Mouse (Mus musculus): Measurements from ENCODE around the gene Pacs2. TPM values are rescaled to one million over a fixed set of nuclear protein-coding genes. Genes with fewer than 3 reads are reported as not detected.

The Pacs2 gene
- polyA plus RNA-seq, 1 experiment from 2014 or later: 7.9 TPM

DNA sequence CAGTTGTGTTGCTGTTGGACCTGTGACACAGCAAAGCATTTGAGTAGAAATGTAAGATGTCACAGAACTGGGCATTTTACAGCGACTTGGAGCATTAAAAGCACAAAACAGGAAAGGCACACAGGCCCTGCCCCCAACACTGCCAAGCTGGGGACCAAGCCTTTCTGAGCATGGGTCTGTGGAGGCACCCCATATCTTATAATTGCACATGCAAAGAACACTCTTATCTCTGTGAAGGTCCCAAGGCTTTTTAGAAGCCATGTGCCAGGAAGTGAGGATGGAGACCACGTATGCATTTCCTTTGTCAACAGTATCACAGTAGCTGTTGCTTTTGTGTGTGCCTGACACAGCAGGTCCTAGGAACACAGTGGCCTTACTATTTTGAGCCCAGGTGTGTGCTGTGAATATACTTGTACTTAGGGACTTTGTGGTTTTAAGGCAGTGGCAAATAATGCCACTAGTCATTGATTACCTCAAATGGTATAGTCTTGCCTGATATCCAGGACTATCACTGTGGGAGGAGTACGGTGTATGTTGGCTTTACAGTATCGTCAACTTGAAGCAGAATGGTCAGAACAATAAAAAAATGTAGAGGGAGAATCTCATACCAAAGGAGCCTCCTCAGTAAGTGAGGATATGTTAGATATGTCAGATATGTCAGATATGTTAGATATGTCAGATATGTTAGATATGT is 93.3 kb downstream of the Pacs2 start:
- 76% methylated on average over 4 of the region's 4 CpGs for WGBS

DNA sequence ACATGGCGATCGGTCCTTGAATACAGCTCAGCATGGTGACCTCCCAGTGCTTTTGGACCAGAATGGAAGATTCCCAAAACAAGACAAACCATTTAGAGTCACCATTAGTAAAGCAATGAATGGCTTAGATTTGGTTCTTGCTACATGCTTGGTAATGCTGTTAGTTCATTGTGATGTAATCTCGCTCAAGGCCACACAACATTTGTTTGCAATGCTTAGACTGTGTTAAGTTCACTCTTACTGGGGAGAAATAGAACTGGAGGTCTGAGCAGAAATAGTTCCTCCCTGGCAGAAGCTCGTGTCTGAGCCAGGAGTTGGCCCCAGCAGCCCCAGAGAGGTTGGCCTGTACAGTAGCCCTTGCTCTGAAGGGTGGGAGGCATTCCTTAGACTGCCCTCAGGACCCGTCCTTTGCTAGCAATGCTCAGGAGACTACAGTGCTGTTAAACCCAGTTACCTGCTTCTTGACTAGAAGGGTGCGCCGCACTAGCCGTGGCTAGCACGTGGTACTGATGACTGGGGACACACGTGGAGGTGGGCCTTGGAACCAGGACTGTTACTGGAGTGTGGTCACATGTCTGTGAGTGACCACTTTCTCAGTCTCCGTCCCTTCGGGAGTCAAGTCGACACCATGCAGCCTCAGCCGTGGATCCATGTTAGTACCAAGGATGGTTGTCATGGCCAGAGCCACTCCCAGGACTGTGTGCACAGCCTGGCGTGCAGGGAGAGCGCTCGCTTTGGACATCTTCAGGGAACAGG is 94.4 kb downstream of the Pacs2 start:
- Histone ChIP-seq H3K4me3 (replicated peaks; ENCODE audit: low read depth, low read length) (no peak overlapping the region), H3K4me1 (replicated peaks; ENCODE audit: insufficient read depth, low read length) (no peaks in the 10 kb centered on the region; the same call in 1 of the 2 replicates), H3K27me3 (ENCODE audit: insufficient read depth, low read length) (no peaks in the 10 kb centered on the region), H3K4me2 (ENCODE audit: low read length) (no peak overlapping the region), H3K27ac (no peak overlapping the region), H3K9me3 (replicated peaks; ENCODE audit: low read length) (no peaks in the 10 kb centered on the region), H3K9ac (ENCODE audit: low read depth, low read length) (no peak overlapping the region), H3K36me3 (ENCODE audit: insufficient read depth, low read length) (peaks cover 5% of the 10 kb centered on the region; the same call in 1 of the 2 replicates)
- 80% methylated on average over 17 of the region's 17 CpGs for WGBS
- DNase-seq (ENCODE audit: low spot score) (no peak), ATAC-seq (replicated peaks; ENCODE audit: low FRiP score, low read depth) (no peak)
- no peak for TF ChIP-seq CTCF (IDR thresholded peaks at IDR 0.05; ENCODE audit: low read depth)

More for the DNA sequence above, 93.3 kb downstream of the Pacs2 start:
- DNase-seq (ENCODE audit: low spot score) (no peak), ATAC-seq (replicated peaks; ENCODE audit: low FRiP score, low read depth) (no peak)
- no peak overlapping the region for H3K27ac ChIP-seq
- no peak overlapping the region for H3K4me2 ChIP-seq (ENCODE audit: low read length)
- H3K27me3 ChIP-seq (ENCODE audit: insufficient read depth, low read length): no peaks in the 10 kb centered on the region
- no peak overlapping the region for H3K4me3 ChIP-seq (replicated peaks; ENCODE audit: low read depth, low read length)
- H3K9ac ChIP-seq (ENCODE audit: low read depth, low read length): no peak overlapping the region
- H3K4me1 ChIP-seq (replicated peaks; ENCODE audit: insufficient read depth, low read length): no peaks in the 10 kb centered on the region; the same call in 1 of the 2 replicates
- H3K9me3 ChIP-seq (replicated peaks; ENCODE audit: low read length): no peaks in the 10 kb centered on the region
- no peak for TF ChIP-seq CTCF (IDR thresholded peaks at IDR 0.05; ENCODE audit: low read depth)
- no peaks in the 10 kb centered on the region for H3K36me3 ChIP-seq (ENCODE audit: insufficient read depth, low read length)

DNA sequence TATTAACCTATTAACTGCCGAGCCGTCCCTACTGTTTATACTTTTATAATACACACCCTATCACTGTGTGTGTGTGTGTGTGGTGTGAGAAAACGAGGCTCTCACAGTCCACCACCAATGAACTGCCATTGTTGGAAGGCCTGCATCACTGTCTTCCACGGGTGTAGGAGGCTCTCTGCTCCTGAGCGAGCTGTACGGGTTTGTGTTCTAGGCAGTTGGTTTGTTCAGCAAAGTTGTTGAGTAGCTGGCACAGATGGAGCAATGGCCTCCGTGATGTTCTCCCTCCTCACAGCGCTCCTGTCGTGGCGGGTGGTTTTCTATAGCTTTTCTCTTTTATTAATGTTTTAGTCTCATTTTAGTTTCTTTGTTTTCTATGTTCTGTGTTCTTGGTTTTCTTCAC is 95.5 kb downstream of the Pacs2 start:
- ATAC-seq (replicated peaks; ENCODE audit: low FRiP score, low read depth): no peak
- no peak for DNase-seq (ENCODE audit: low spot score)
- TF ChIP-seq CTCF (IDR thresholded peaks at IDR 0.05; ENCODE audit: low read depth): no peak
- no peak overlapping the region for H3K4me2 ChIP-seq (ENCODE audit: low read length)
- peaks cover 15% of the 10 kb centered on the region for H3K36me3 ChIP-seq (ENCODE audit: insufficient read depth, low read length)
- no peak overlapping the region for H3K27ac ChIP-seq
- 73% methylated on average over 10 of the region's 10 CpGs for WGBS
- H3K9ac ChIP-seq (ENCODE audit: low read depth, low read length): no peak overlapping the region
- no peaks in the 10 kb centered on the region for H3K9me3 ChIP-seq (replicated peaks; ENCODE audit: low read length)
- H3K27me3 ChIP-seq (ENCODE audit: insufficient read depth, low read length): no peaks in the 10 kb centered on the region
- no peak overlapping the region for H3K4me3 ChIP-seq (replicated peaks; ENCODE audit: low read depth, low read length)
- H3K4me1 ChIP-seq (replicated peaks; ENCODE audit: insufficient read depth, low read length): no peaks in the 10 kb centered on the region; the same call in 1 of the 2 replicates

DNA sequence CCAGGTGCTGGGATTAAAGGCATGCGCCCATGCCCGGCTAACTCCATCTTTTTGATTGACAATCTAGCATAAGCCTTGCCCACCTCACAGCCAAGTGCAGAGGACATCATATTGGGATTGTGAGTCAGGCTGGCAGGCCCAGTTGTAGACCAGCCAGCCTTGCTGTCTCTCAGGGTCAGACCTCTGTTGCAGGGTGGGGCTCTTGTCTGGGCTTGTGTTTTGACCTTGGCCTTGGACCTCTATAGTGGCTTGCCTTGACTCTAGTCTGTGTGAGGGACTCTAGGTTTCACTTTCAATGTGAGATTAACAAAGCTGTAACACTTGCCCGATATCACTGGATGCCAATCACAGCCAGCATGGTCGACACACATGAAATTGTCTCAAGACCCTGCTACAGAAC is 99.8 kb downstream of the Pacs2 start:
- Histone ChIP-seq H3K36me3 (ENCODE audit: insufficient read depth, low read length) (peaks cover 37% of the 10 kb centered on the region), H3K4me2 (ENCODE audit: low read length) (no peak overlapping the region), H3K27ac (no peak overlapping the region), H3K27me3 (ENCODE audit: insufficient read depth, low read length) (no peaks in the 10 kb centered on the region), H3K9ac (ENCODE audit: low read depth, low read length) (no peak overlapping the region), H3K9me3 (replicated peaks; ENCODE audit: low read length) (no peaks in the 10 kb centered on the region), H3K4me3 (replicated peaks; ENCODE audit: low read depth, low read length) (no peak overlapping the region), H3K4me1 (replicated peaks; ENCODE audit: insufficient read depth, low read length) (no peaks in the 10 kb centered on the region; the same call in 1 of the 2 replicates)
- no peak for ATAC-seq (replicated peaks; ENCODE audit: low FRiP score, low read depth)
- WGBS: 90% methylated on average over 4 of the region's 4 CpGs
- no peak for TF ChIP-seq CTCF (IDR thresholded peaks at IDR 0.05; ENCODE audit: low read depth)
- no peak for DNase-seq (ENCODE audit: low spot score)

DNA sequence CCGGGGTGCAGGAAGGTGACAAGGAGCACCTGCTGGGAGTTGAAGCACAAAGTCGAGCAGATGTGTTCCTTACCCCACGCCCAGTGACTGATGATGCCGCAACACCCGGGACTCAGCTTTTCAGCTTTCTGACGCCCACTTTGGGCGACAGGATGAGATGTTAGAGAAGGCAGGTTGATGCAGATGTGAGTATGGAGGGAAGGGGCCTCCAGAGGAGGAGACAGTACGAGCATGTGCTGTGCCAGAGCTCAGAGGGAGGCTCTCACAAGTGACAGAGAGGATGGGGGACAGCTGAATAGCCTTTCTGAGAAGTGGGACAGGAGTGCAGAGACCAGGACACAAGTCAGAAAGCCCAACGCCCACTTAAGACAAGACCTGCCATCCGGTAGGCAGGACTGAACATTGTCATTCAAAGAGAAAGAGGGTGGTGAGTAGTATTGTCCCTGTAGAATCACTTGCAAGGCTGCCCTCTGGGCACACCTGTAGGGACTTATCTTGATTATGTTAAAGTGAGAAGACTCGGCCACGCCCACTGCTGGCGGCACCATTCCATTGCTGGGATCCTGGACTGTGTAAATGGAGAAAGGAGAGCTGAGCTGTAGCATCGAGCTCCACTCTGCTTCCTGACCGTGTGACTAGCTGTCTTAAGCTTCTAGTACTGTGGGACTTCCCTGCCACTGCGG is 100.7 kb downstream of the Pacs2 start:
- H3K27me3 ChIP-seq (ENCODE audit: insufficient read depth, low read length): no peaks in the 10 kb centered on the region
- TF ChIP-seq CTCF (IDR thresholded peaks at IDR 0.05; ENCODE audit: low read depth): no peak
- 85% methylated on average over 16 of the region's 16 CpGs for WGBS
- H3K36me3 ChIP-seq (ENCODE audit: insufficient read depth, low read length): peaks cover 37% of the 10 kb centered on the region
- ATAC-seq (replicated peaks; ENCODE audit: low FRiP score, low read depth) (no peak), DNase-seq (ENCODE audit: low spot score) (no peak)
- no peaks in the 10 kb centered on the region; the same call in 1 of the 2 replicates for H3K4me1 ChIP-seq (replicated peaks; ENCODE audit: insufficient read depth, low read length)
- H3K9ac ChIP-seq (ENCODE audit: low read depth, low read length): no peak overlapping the region
- no peak overlapping the region for H3K27ac ChIP-seq
- no peak overlapping the region for H3K4me2 ChIP-seq (ENCODE audit: low read length)
- no peak overlapping the region for H3K4me3 ChIP-seq (replicated peaks; ENCODE audit: low read depth, low read length)
- H3K9me3 ChIP-seq (replicated peaks; ENCODE audit: low read length): no peaks in the 10 kb centered on the region

Data from kidney, postnatal 0 days (tissue).